Mouse (Mus musculus): ENCODE data around the gene Hjurp.
"Not testable (repeated sequence)": the region's sequence is repeated elsewhere in the genome, so short reads cannot be mapped to it uniquely, and the experiment has no call there.

The Hjurp gene

DNA sequence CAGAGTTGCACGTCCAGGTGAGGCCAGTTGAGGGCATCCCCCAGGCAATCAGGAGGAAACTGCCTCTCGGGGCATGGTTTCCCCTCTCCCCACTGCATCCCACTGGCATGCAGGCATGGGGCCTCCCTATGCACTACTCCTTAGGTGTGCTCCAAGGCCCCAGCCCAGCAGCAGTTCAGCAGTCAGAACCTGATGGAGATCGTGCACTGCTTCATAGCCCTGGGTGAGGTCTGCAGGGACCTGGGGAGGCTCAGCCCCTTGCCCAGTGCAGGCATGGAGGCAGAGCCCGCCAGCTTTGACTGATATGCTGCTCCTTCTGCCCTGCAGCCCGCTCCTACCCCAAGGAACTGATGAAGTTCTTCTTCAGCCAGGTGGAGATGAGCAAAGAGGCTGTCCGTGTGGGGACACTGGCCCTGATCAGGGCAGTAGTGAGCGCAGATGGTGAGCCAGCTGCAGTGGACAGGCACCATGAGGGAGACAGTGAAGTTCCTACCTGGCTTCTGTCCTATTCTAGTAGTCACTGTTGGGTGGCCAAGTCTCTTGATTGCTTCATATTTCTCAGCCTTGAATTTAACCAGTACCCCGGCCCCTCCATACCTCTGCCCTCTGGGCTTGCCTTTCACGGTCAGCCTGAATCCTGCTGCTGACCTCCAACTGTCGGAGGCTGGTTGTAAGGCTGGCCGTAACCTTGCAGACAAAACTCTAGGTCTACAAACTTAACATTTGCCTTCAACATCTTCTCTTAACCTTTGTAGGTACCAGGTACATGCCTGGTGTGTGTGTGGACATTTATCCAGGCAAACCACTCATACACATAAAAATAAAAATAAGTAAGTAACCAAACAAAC, 42.2 kb downstream of the Hjurp start:
- DNase-seq = no peak

- no peak for DNase-seq
Measured at GRCm38 (mm10) chr1:88234646-88235045, 42.8 kb downstream of the Hjurp start.

- DNase-seq = no peak
Measured at GRCm38 (mm10) chr1:88234248-88234610, 43.2 kb downstream of the Hjurp start.

DNA sequence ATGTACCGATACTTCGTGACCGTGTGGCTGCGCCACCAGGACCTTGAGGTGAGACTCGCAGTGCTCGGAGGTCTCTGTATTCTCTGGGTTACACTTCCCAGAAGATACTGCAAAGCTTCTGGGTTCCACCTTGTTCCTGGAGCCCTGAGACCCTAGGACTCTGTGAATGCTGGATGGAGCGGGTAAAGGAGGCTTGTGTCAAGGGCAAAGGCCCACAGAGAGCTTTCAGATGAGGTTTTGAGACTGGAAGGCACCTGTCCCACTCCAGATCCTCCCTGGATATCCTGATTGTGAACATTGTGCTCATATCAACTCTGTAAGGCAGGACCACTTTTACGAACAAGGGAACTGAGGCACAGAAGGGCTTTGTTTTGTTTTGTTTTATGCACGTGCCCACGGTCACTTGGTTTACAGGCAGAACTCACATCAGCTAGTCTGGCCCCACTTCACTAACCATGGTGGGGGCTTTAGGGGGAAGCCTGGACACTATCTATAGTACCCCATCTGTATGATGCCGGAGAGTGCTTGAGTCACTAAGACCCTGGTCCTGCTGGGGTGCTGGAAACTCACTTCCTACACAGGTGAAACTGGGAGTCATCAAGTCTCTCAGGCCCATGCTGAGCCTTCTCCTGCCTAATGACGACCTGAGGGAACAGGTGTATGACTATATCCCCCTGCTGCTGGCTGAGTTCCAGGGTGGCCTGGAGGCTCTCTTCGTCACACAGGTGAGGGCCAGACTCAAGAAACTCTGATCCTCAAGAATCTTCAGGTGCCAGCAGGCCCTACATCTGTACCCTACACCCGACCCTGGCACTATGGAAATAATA, 43.8 kb downstream of the Hjurp start:
- DNase-seq = no peak

- no peak for DNase-seq
Measured at GRCm38 (mm10) chr1:88232664-88233380, 44.6 kb downstream of the Hjurp start.

GRCm38 (mm10) chr1:88231803-88232499, 45.5 kb downstream of the Hjurp start:
- no peak for DNase-seq

- DNase-seq = no peak
Measured at GRCm38 (mm10) chr1:88230981-88231802, 46.2 kb downstream of the Hjurp start.

- DNase-seq = no peak
Measured at GRCm38 (mm10) chr1:88230421-88230820, 47.0 kb downstream of the Hjurp start.

DNA sequence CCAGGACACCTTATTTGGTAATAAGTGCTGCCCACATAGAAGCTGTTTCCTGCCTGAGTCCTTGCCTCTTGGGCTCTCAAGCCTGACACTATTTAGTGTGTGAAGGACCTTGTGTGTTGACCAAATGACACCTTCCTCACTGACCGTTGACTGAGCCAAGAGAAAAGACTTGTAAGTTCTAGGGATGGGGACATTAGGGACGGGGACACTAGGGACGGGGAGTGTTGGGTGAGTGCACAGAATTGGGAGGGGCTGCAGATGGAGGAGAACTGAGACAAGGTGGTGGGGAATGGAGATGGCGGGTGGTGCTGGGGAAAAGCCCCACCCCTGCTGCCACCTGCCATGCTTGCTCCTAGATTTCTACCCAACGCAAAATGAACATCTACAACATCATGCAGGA, 47.4 kb downstream of the Hjurp start:
- no peak for DNase-seq

DNA sequence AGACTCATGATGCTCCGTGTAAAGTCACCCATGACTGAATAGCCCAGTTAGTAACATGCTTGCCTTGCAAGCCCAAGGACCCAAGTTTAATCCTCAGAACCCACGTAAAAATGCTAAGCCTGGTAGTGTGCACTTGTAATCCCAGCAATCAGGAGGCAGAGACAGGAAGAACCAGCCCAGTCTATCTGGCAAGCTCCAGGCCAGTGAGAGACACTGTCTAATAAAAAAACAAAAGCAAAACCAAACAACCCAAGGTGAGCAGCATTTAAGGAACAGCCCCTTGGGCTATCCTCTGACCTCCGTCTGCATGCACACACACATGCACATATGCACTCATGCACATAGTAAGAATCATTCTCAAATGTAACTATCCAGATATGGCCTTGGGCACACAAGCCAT, 47.9 kb downstream of the Hjurp start:
- no peak for DNase-seq

DNA sequence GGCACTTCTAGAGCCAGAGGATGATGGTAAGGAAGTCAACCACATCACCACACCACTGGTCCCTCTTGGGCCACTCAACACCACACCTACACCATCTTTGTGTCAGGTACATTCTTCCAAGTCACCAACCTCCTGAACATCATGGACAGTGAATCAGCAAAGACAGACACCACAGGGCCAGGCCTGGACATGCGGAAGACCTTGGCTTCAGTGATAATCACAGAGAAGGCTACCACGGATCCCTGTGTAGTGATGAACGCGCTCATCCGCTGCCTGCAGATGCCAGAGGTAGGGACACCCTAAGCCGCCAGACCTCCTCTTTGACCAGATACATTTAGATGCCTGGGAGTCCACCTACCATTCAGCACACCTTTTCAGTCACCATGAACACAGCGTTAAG, 49.3 kb downstream of the Hjurp start:
- DNase-seq = no peak

GRCm38 (mm10) chr1:88227482-88227881, 50.0 kb downstream of the Hjurp start:
- DNase-seq = no peak

DNA sequence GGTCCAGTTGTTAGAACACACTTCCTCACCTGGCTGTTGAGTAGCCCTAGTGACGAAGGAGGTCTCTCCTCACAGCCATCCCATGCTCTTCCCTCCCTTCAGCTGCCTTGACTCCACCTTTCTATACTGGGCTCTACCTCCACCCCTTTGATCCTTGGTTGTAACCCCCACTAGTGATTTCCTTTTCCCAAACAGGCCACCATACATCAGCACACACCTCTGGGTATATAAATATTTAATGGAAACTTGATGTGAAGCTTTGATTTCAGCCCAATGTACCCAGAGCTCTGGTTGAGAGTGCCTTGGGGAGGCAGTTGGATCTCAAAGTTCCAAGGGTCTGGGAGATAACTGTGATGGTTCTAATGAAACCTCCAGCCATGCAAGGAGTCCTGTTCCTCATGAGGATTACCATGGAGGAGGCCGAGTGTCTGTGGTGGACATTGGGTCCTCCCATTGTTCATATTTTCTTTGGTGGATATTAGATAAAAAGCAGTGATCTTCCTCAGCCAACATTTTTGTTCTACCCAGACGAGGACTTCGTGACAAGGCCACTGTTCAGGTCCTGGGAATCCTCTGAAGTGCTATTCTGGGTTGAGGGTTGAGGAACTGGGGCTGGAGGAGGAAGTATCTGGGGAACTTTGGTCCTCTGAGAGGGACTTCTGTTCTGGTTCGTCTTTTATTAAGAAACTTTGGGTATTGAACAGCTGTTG, 50.6 kb downstream of the Hjurp start, which contains the start of gene Mroh2a:
Gene Mroh2a (plus strand): TSS at position 317 of the 710 bp plus-strand sequence.
- no peak for DNase-seq

GRCm38 (mm10) chr1:88225741-88226140, 51.7 kb downstream of the Hjurp start:
- DNase-seq = no peak

DNA sequence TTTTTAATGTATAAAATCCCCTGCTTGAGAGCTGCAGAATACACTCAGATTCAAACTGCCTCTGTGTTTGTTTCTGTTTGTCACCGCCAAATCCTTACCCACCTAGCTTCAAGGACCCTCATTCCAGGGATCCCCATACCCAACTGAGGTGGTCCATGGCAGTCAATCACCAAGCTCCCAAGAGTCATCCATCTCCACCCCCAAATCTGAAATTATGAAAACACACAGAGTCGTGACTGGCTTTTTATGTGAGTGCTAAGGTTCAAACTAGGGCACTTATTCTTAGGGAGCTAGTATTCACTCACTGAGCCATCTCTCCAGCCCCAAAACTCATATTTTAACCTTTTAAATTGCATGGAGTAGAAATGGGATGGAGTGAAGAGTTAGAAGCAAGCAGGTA, 52.1 kb downstream of the Hjurp start:
- not testable (repeated sequence) for DNase-seq

GRCm38 (mm10) chr1:88224029-88224776, 53.2 kb downstream of the Hjurp start:
- DNase-seq = no peak

GRCm38 (mm10) chr1:88223591-88223990, 53.8 kb downstream of the Hjurp start:
- no peak for DNase-seq

GRCm38 (mm10) chr1:88223011-88223515, 54.4 kb downstream of the Hjurp start:
- not testable (repeated sequence) for DNase-seq

- DNase-seq = no peak
Measured at GRCm38 (mm10) chr1:88222216-88222615, 55.2 kb downstream of the Hjurp start.

GRCm38 (mm10) chr1:88220336-88220735, 57.1 kb downstream of the Hjurp start:
- no peak for DNase-seq

All from right cerebral cortex, postnatal 4 days (tissue).